Mouse (Mus musculus): ENCODE results near the gene Nipal3.

DNA sequence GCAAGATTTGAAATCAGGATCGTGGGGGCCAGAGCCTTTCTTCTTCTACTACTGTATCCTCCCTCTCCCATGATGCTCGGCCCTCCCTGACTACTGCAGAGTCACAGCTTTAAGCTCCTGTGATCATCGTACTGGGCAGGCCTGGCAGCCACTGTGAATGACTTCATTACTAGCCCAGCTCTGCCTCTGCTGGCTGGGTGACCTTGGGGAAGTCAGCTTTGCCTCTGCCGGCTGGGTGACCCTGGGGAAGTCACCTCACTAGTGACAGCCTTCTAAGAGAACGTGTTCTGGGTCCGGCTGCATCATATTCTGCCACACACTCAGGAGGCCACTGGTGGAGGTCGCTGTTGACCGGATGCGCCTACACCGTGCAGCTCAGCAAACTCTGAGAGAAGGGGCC, 17.0 kb downstream of the Nipal3 start:
- TF ChIP-seq CTCF (IDR thresholded peaks at IDR 0.05; ENCODE audit: control insufficient read depth, insufficient read depth, insufficient read length) (no peak), MYOD1 (IDR thresholded peaks at IDR 0.05; ENCODE audit: control insufficient read depth, insufficient read length, low read depth) (no peak)
